Mouse (Mus musculus) bone marrow, adult 2 months (tissue): Measurements from ENCODE around the gene Mrpl24. TPM values are rescaled to one million over a fixed set of nuclear protein-coding genes. Genes with fewer than 3 reads are reported as not detected.
A peak's percentile ranks its signal among the peaks of the same experiment; 100 is the strongest.

Experiments used
- H3K27ac ChIP-seq: fragments of 200-500 bp; 2 replicates; pipeline ENCODE4 v1.5.1; 2012; ENCODE audit warnings: low read depth, mild to moderate bottlenecking, control low read depth, inconsistent platforms, low read length; ENCODE audit not compliant: control insufficient read depth, poor library complexity, insufficient read depth
- H3K4me1 ChIP-seq: fragments of 200-500 bp; 2 replicates; pipeline ENCODE4 v1.6.1; 2011; ENCODE audit warnings: low read length; ENCODE audit not compliant: control insufficient read depth, insufficient read depth
- H3K4me3 ChIP-seq: fragments of 200-500 bp; replicated peaks from 2 replicates; pipeline ENCODE3; 2011; ENCODE audit warnings: mild to moderate bottlenecking, low read depth, low read length, control low read depth; ENCODE audit not compliant: control insufficient read depth
- CTCF ChIP-seq: fragments of 200-500 bp; IDR thresholded peaks from 2 replicates; pipeline ENCODE4 v1.5.1; 2011; ENCODE audit warnings: low read length, control low read depth; ENCODE audit not compliant: control insufficient read depth, insufficient read depth
- POLR2A ChIP-seq: fragments of 200-500 bp; IDR thresholded peaks from 2 replicates; pipeline ENCODE4 v1.6.1; 2011; ENCODE audit warnings: low read depth, mild to moderate bottlenecking, control low read depth, low read length, borderline replicate concordance; ENCODE audit not compliant: control insufficient read depth
- WGBS: fragments of 180-500 bp; shearing (Covaris S2); methylation state at CpG from one replicate; pipeline ENCODE4 v1.1.7; 2018; 5-methylcytosine and 5-hydroxymethylcytosine counted together
- polyA plus RNA-seq: library from polyadenylated mRNA; stranded (reverse); fragments of >200 nt; gene quantifications from 2 replicates; pipeline ENCODE4 v1.2.4, GENCODE M21; 2011; ENCODE audit warnings: low replicate concordance; ENCODE audit not compliant: missing spikeins, insufficient read depth, insufficient read length

Mrpl24 gene
- polyA plus RNA-seq, 1 experiment = 217 TPM

DNA sequence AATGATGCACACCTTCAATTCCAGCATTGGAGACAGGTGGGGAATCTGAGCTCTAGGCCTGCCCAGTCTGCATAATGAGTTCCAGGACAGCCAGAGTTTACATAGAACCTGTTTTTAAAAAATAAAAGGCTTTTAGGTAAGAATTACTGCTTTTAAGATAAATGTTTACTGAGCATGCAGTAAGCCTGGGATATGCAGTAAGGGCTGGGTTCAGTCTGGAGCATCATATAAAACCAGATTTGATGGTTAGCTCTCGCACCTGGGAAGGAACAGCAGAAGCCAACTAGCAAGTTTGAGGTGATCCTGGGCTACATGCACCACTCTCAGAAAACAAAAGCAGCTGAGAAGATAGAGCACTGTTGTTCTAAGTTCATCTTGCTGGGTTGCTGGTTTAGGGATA is 755 bp upstream of the Mrpl24 start:
- TF ChIP-seq POLR2A (no peak), CTCF (no peak)
- H3K4me1 ChIP-seq = no peaks in the 10 kb centered on the region; the same call in 1 of the 2 replicates
- no peak overlapping the region for H3K27ac ChIP-seq
- 90% methylated on average over 1 of the region's 1 CpGs for WGBS
- H3K4me3 ChIP-seq = no peak overlapping the region

GRCm38 (mm10) chr3:87920270-87920943 is 1.1 kb downstream of the Mrpl24 start:
- WGBS = 51% methylated on average over 9 of the region's 9 CpGs

GRCm38 (mm10) chr3:87924996-87925395 is 5.7 kb downstream of the Mrpl24 start:
- WGBS = 91% methylated on average over 7 of the region's 7 CpGs
- Histone ChIP-seq H3K27ac (no peak overlapping the region), H3K4me3 (no peak overlapping the region)

More at GRCm38 (mm10) chr3:87920270-87920943, 1.1 kb downstream of the Mrpl24 start:
- Histone ChIP-seq H3K4me3 (no peak overlapping the region), H3K27ac (no peak overlapping the region), H3K4me1 (no peaks in the 10 kb centered on the region; the same call in 1 of the 2 replicates)
- TF ChIP-seq POLR2A (no peak), CTCF (no peak)

GRCm38 (mm10) chr3:87927452-87927851 is 8.1 kb downstream of the Mrpl24 start:
- Histone ChIP-seq H3K4me3 (no peak overlapping the region), H3K27ac (no peak overlapping the region), H3K4me1 (peaks cover 3% of the 10 kb centered on the region; the same call in 1 of the 2 replicates)
- 88% methylated on average over 5 of the region's 5 CpGs for WGBS
- TF ChIP-seq CTCF (no peak), POLR2A (no peak)

More at GRCm38 (mm10) chr3:87924996-87925395, 5.7 kb downstream of the Mrpl24 start:
- H3K4me1 ChIP-seq = peaks cover 1% of the 10 kb centered on the region; the same call in 1 of the 2 replicates
- TF ChIP-seq POLR2A (no peak), CTCF (no peak)

DNA sequence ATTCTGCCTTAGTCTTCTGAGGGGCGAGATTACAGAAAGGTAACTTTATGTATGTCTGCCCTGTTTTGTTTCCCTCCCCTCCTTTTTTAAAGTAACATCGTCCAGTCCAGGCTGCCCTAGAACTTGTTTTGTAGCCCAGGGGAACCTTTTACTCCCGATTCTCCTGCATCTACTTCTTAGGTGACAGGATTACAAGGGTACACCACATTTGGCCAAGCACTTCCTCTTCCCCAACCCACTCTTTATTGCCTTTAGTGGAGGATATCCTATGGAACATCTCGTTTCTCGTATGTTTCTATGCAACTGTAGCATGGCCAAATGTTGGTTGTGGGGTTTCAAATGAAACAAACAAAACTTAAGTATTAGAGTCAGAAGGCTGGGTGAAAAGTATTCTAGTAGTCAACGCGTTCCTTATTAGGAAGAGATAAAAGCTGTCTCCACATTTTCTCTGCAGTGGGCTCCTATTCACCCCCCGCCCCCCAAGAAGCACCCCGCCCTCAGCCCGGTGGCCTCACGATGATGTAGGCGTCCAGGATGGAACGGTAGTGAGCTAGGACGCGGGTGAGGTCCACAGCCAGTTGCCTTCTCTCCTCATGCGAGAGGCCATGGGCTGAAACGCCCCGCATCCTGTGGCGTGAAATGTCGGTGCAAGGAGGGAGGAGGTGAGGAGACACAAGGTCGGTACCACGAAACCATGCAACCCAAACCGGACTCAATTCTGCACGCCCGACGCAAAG is 10.2 kb downstream of the Mrpl24 start:
- Histone ChIP-seq H3K4me1 (peaks cover 3% of the 10 kb centered on the region; the same call in 1 of the 2 replicates), H3K27ac (peak overlapping the region; percentile 79), H3K4me3 (peak overlapping the region; percentile 96)
- 2% methylated on average over 26 of the region's 26 CpGs for WGBS
- TF ChIP-seq POLR2A (no peak), CTCF (no peak)

- peak; percentile 87 for TF ChIP-seq CTCF
- peak; percentile 70; the same call in 1 of the 2 replicates for TF ChIP-seq POLR2A
- WGBS = under 1% methylated on average over 78 of the region's 78 CpGs
- H3K4me1 ChIP-seq = peaks cover 3% of the 10 kb centered on the region; the same call in 1 of the 2 replicates
These were observed 10.9 kb downstream of the Mrpl24 start, which contains the start of the genes Isg20l2 and Rrnad1 for GRCm38 (mm10) chr3:87930078-87930795. Gene Isg20l2, plus strand, starts transcription at chr3:87930314. Gene Rrnad1, minus strand, starts transcription at chr3:87930717.

GRCm38 (mm10) chr3:87934026-87934425 is 14.7 kb downstream of the Mrpl24 start:
- Histone ChIP-seq H3K4me1 (peaks cover 2% of the 10 kb centered on the region; the same call in 1 of the 2 replicates), H3K4me3 (no peak overlapping the region), H3K27ac (no peak overlapping the region)
- TF ChIP-seq CTCF (no peak), POLR2A (no peak)
- WGBS = 73% methylated on average over 5 of the region's 5 CpGs

More at GRCm38 (mm10) chr3:87930078-87930795, 10.9 kb downstream of the Mrpl24 start, which contains the start of the genes Isg20l2 and Rrnad1:
- H3K4me3 ChIP-seq = peak within 1 kb of the TSS; percentile 96
- peak within 1 kb of the TSS; percentile 79 for H3K27ac ChIP-seq
